Mouse (Mus musculus) hindbrain, embryonic 14.5 days (tissue): ENCODE results near the gene Sox10. TPM values are rescaled to one million over a fixed set of nuclear protein-coding genes. Genes with fewer than 3 reads are reported as not detected.

ENCODE experiments used
- ATAC-seq: fragments of 200-750 bp; cut with Nextera tagmentation; 2 replicates; pipeline ENCODE4 v1.8.0; 2017; ENCODE audit warnings: moderate number of reproducible peaks, mild to moderate bottlenecking, moderate TSS enrichment, moderate library complexity; ENCODE audit not compliant: low FRiP score
- DNase-seq: peaks from one replicate; pipeline ENCODE4 v3.0.0-alpha.2; 2015; ENCODE audit warnings: low spot score
- H3K27ac ChIP-seq: fragments of 300-500 bp; sonication (generic); 2 replicates; pipeline ENCODE4 v1.5.1; 2014; ENCODE audit warnings: mild to moderate bottlenecking, moderate library complexity
- H3K27me3 ChIP-seq: fragments of 300-500 bp; sonication (generic); 2 replicates; pipeline ENCODE4 v1.6.1; 2014; ENCODE audit warnings: mild to moderate bottlenecking, low read length, mixed read lengths; ENCODE audit not compliant: control insufficient read depth, insufficient read depth
- H3K36me3 ChIP-seq: fragments of 300-500 bp; sonication (generic); replicated peaks from 2 replicates; pipeline ENCODE4 v1.6.1; 2014; ENCODE audit not compliant: control insufficient read depth, insufficient read depth
- H3K4me1 ChIP-seq: fragments of 300-500 bp; sonication (generic); replicated peaks from 2 replicates; pipeline ENCODE4 v1.6.1; 2014; ENCODE audit warnings: antibody characterized with exemption, low read length, mixed read lengths; ENCODE audit not compliant: control insufficient read depth, insufficient read depth
- H3K4me2 ChIP-seq: fragments of 300-500 bp; sonication (generic); replicated peaks from 2 replicates; pipeline ENCODE4 v1.6.1; 2014; ENCODE audit warnings: mild to moderate bottlenecking, moderate library complexity
- H3K4me3 ChIP-seq: fragments of 300-500 bp; sonication (generic); replicated peaks from 2 replicates; pipeline ENCODE4 v1.5.1; 2014; ENCODE audit warnings: mild to moderate bottlenecking, low read length
- H3K9ac ChIP-seq: fragments of 300-500 bp; sonication (generic); 2 replicates; pipeline ENCODE4 v1.6.1; 2014
- H3K9me3 ChIP-seq: fragments of 300-500 bp; sonication (generic); 2 replicates; pipeline ENCODE4 v1.6.1; 2016; ENCODE audit warnings: low read length; ENCODE audit not compliant: control insufficient read depth
- WGBS: fragments of 180-500 bp; shearing (Covaris S2); extraction: QIAGEN DNeasy Blood & Tissue Kit; methylation state at CpG from one replicate; pipeline ENCODE4 v1.1.7; 2014; 5-methylcytosine and 5-hydroxymethylcytosine counted together
- polyA plus RNA-seq: library from polyadenylated mRNA; unstranded; fragments of >200 nt; fragmentation: Nextera tagmentation; extraction: Ambion mirVana; gene quantifications from 2 replicates; pipeline ENCODE4 v1.2.1, GENCODE M21; 2014

The Sox10 gene
- polyA plus RNA-seq, 1 experiment from 2014 or later: 8.9 TPM

- Histone ChIP-seq H3K9me3 (no peaks in the 10 kb centered on the region), H3K9ac (no peak overlapping the region), H3K4me3 (no peak overlapping the region), H3K27me3 (no peaks in the 10 kb centered on the region), H3K4me2 (no peak overlapping the region), H3K4me1 (no peaks in the 10 kb centered on the region), H3K27ac (no peak overlapping the region), H3K36me3 (peaks cover 70% of the 10 kb centered on the region)
- DNase-seq (no peak), ATAC-seq (no peak)
- 79% methylated on average over 9 of the region's 9 CpGs for WGBS
Measured at GRCm38 (mm10) chr15:79119491-79119890, 45.5 kb downstream of the Sox10 start.

GRCm38 (mm10) chr15:79115276-79115675, 49.8 kb downstream of the Sox10 start:
- WGBS: 62% methylated on average over 5 of the region's 5 CpGs
- Histone ChIP-seq H3K4me3 (no peak overlapping the region), H3K4me2 (no peak overlapping the region), H3K9me3 (no peaks in the 10 kb centered on the region), H3K27ac (no peak overlapping the region), H3K9ac (no peak overlapping the region), H3K4me1 (peaks cover 18% of the 10 kb centered on the region), H3K36me3 (peaks cover 47% of the 10 kb centered on the region), H3K27me3 (no peaks in the 10 kb centered on the region)
- ATAC-seq (no peak), DNase-seq (no peak)

- H3K27ac ChIP-seq: no peak overlapping the region
- H3K4me2 ChIP-seq: no peak overlapping the region
- H3K36me3 ChIP-seq: peaks cover 20% of the 10 kb centered on the region
- H3K27me3 ChIP-seq: no peaks in the 10 kb centered on the region
- peaks cover 33% of the 10 kb centered on the region for H3K4me1 ChIP-seq
- no peak overlapping the region for H3K9ac ChIP-seq
- H3K9me3 ChIP-seq: no peaks in the 10 kb centered on the region
- WGBS: 67% methylated on average over 4 of the region's 4 CpGs
- DNase-seq (peak; percentile 41), ATAC-seq (no peak)
- no peak overlapping the region for H3K4me3 ChIP-seq
Measured at GRCm38 (mm10) chr15:79111774-79112173, 53.3 kb downstream of the Sox10 start.

GRCm38 (mm10) chr15:79110528-79110927, 54.5 kb downstream of the Sox10 start:
- Histone ChIP-seq H3K4me1 (peaks cover 33% of the 10 kb centered on the region), H3K27me3 (no peaks in the 10 kb centered on the region), H3K4me3 (peak overlapping the region; percentile 91), H3K36me3 (peaks cover 10% of the 10 kb centered on the region), H3K27ac (no peak overlapping the region), H3K9me3 (no peaks in the 10 kb centered on the region), H3K9ac (peak overlapping the region; percentile 93), H3K4me2 (peak overlapping the region; percentile 98)
- DNase-seq (no peak), ATAC-seq (no peak)
- 69% methylated on average over 2 of the region's 2 CpGs for WGBS

- WGBS: 15% methylated on average over 9 of the region's 9 CpGs
- no peak for DNase-seq
- no peak for ATAC-seq
- Histone ChIP-seq H3K9me3 (no peaks in the 10 kb centered on the region), H3K36me3 (peaks cover 6% of the 10 kb centered on the region), H3K4me2 (peak overlapping the region; percentile 98), H3K4me1 (peaks cover 33% of the 10 kb centered on the region), H3K27me3 (no peaks in the 10 kb centered on the region), H3K9ac (peak overlapping the region; percentile 93), H3K4me3 (peak overlapping the region; percentile 91), H3K27ac (0 out of 2 replicates have a peak overlapping the region, but pooled peaks have one; percentile 41)
Measured at GRCm38 (mm10) chr15:79110031-79110430, 55.0 kb downstream of the Sox10 start.

GRCm38 (mm10) chr15:79109321-79109934, 55.6 kb downstream of the Sox10 start:
- Histone ChIP-seq H3K4me2 (peak overlapping the region; percentile 98), H3K4me3 (peak overlapping the region; percentile 91), H3K36me3 (peaks cover under 1% of the 10 kb centered on the region), H3K9me3 (no peaks in the 10 kb centered on the region), H3K9ac (peak overlapping the region; percentile 93), H3K27me3 (no peaks in the 10 kb centered on the region), H3K27ac (peak overlapping the region; percentile 41; the same call in 1 of the 2 replicates), H3K4me1 (peaks cover 33% of the 10 kb centered on the region)
- ATAC-seq (peak; percentile 69), DNase-seq (no peak)
- WGBS: under 1% methylated on average over 34 of the region's 46 CpGs

GRCm38 (mm10) chr15:79108421-79109320, 56.4 kb downstream of the Sox10 start, which contains the start of gene Micall1:
Micall1 (plus strand) TSS chr15:79108898.
- peak within 1 kb of the TSS; percentile 93 for H3K9ac ChIP-seq
- H3K4me3 ChIP-seq: peak within 1 kb of the TSS; percentile 91
- H3K9me3 ChIP-seq: no peaks in the 10 kb centered on the region
- ATAC-seq (peak; percentile 77), DNase-seq (peak; percentile 45)
- peak within 1 kb of the TSS; percentile 41 for H3K27ac ChIP-seq
- under 1% methylated on average over 48 of the region's 85 CpGs for WGBS
- H3K4me1 ChIP-seq: peaks cover 33% of the 10 kb centered on the region
- peak within 1 kb of the TSS; percentile 98 for H3K4me2 ChIP-seq
- no peaks in the 10 kb centered on the region for H3K36me3 ChIP-seq
- no peaks in the 10 kb centered on the region for H3K27me3 ChIP-seq

GRCm38 (mm10) chr15:79107966-79108365, 57.1 kb downstream of the Sox10 start:
- Histone ChIP-seq H3K4me3 (peak overlapping the region; percentile 91), H3K27me3 (no peaks in the 10 kb centered on the region), H3K4me2 (peak overlapping the region; percentile 98), H3K36me3 (no peaks in the 10 kb centered on the region), H3K9ac (peak overlapping the region; percentile 93; the same call in 1 of the 2 replicates), H3K27ac (no peak overlapping the region; the same call in 1 of the 2 replicates), H3K4me1 (peaks cover 33% of the 10 kb centered on the region), H3K9me3 (no peaks in the 10 kb centered on the region)
- ATAC-seq: no peak
- WGBS: 18% methylated on average over 7 of the region's 7 CpGs
- DNase-seq: no peak

GRCm38 (mm10) chr15:79105804-79106203, 59.2 kb downstream of the Sox10 start:
- H3K4me2 ChIP-seq: no peak overlapping the region
- H3K27me3 ChIP-seq: no peaks in the 10 kb centered on the region
- H3K27ac ChIP-seq: no peak overlapping the region
- DNase-seq (no peak), ATAC-seq (no peak)
- H3K4me1 ChIP-seq: peaks cover 20% of the 10 kb centered on the region
- H3K4me3 ChIP-seq: no peak overlapping the region
- H3K36me3 ChIP-seq: no peaks in the 10 kb centered on the region
- no peak overlapping the region for H3K9ac ChIP-seq
- WGBS: 57% methylated on average over 2 of the region's 2 CpGs
- no peaks in the 10 kb centered on the region for H3K9me3 ChIP-seq
